Mouse (Mus musculus) kidney, adult 10 weeks (tissue): ENCODE data around the gene Vmn2r124. TPM values are rescaled to one million over a fixed set of nuclear protein-coding genes. Genes with fewer than 3 reads are reported as not detected.

ENCODE experiments used
- polyA plus RNA-seq: library from polyadenylated mRNA; stranded (reverse); fragments of 350-450 nt; fragmentation: Illumina TruSeq; extraction: RNeasy Lipid Tissue Mini Kit (QIAGEN cat#74804); gene quantifications from one replicate; pipeline ENCODE4 v1.2.3, GENCODE M21; 2014; ENCODE audit warnings: low read depth, low replicate concordance

Gene Vmn2r124
- polyA plus RNA-seq: not detected

GRCm38 (mm10) chr17:18049124-18049523, at the start of gene Vmn2r124:
Gene Vmn2r124 (plus strand): TSS chr17:18049424.

GRCm38 (mm10) chr17:18021433-18021832, 27.8 kb upstream of the Vmn2r124 start, which contains the start of gene Fpr-rs4:
Gene Fpr-rs4 (plus strand): TSS chr17:18021733.

DNA sequence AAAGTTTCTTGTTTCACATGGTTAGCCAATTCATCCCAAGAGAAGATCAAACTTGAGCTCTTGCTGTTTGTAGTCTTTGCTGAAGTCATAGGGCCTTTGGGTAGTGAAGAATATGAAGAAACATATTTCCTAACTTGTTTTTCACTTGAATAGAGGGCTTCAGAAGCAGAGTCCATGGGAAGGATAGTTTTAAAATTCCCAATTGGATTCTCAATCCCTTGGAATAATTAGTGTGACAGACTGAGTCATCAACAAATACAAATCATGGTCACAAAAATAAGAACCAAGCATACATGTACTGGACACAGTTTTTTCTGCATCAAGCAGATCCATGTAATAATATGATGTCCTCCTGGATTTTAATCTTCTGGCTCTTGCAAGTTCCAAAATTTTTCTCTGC, 35.5 kb downstream of the Vmn2r124 start, which contains the start of gene Vmn2r91:
TSS of gene Vmn2r91 (plus strand) at position 301 of the 400 bp plus-strand sequence.

Other genes with a start within 250 kb of the Vmn2r124 start
- 23.9 TPM for gene Spaca6, start 222.3 kb upstream of the Vmn2r124 start, polyA plus RNA-seq
- gene Has1, start 194.2 kb upstream of the Vmn2r124 start, polyA plus RNA-seq: not detected
- not detected for gene Fpr1, start 165.5 kb upstream of the Vmn2r124 start, polyA plus RNA-seq
- not detected for gene Fpr2, start 161.6 kb upstream of the Vmn2r124 start, polyA plus RNA-seq
- not detected for gene Fpr3, start 161.6 kb upstream of the Vmn2r124 start, polyA plus RNA-seq
- gene Fpr-rs4, start 27.7 kb upstream of the Vmn2r124 start, polyA plus RNA-seq: not detected
- gene Vmn2r91, start 35.6 kb downstream of the Vmn2r124 start, polyA plus RNA-seq: not detected
- gene Vmn2r92, start 102.5 kb downstream of the Vmn2r124 start, polyA plus RNA-seq: not detected
- gene Vmn2r94, start 228.3 kb downstream of the Vmn2r124 start, polyA plus RNA-seq: not detected
- gene Vmn2r93, start 248.7 kb downstream of the Vmn2r124 start, polyA plus RNA-seq: not detected